Mouse (Mus musculus): ENCODE results near the gene Frs2.

- no peak for TF ChIP-seq POLR2A (IDR thresholded peaks at IDR 0.05; ENCODE audit: insufficient read depth, low read depth, low read length)
- no peak for TF ChIP-seq CTCF (IDR thresholded peaks at IDR 0.05)
- TF ChIP-seq EP300 (IDR thresholded peaks at IDR 0.05; ENCODE audit: insufficient read depth, low read depth, low read length), result no peak
Measured at GRCm38 (mm10) chr10:117031160-117031559, 117.2 kb downstream of the Frs2 start.

All from heart, adult 2 months (tissue).